Mouse (Mus musculus): ENCODE measurements at regions not wholly inside any gene's neighbourhood (a gene's known extent, or its start where the extent isn't known, plus 50 kb on each side); places are given as distances from the start of the nearest gene placed in this dataset.

GRCm38 (mm10) chr6:75539703-75540102 lies 957.9 kb downstream of the Gm9008 start:
- WGBS: 68% methylated on average over 3 of the region's 3 CpGs

More at GRCm38 (mm10) chr6:75539703-75540102, 957.9 kb downstream of the Gm9008 start:
- H3K27me3 ChIP-seq (ENCODE audit: insufficient read depth, low read length): no peaks in the 10 kb centered on the region
- H3K36me3 ChIP-seq (ENCODE audit: insufficient read depth, low read length): no peaks in the 10 kb centered on the region
- H3K4me2 ChIP-seq (ENCODE audit: low read depth, low read length): no peak overlapping the region
- H3K4me3 ChIP-seq (ENCODE audit: low read length): no peak overlapping the region
- no peak overlapping the region for H3K27ac ChIP-seq
- DNase-seq (ENCODE audit: low spot score) (no peak), ATAC-seq (no peak)
- no peaks in the 10 kb centered on the region for H3K4me1 ChIP-seq (ENCODE audit: insufficient read depth, low read length)
- no peak overlapping the region for H3K9ac ChIP-seq (replicated peaks; ENCODE audit: low read length)
- no peak for TF ChIP-seq CTCF (IDR thresholded peaks at IDR 0.05; ENCODE audit: low read depth)
- H3K9me3 ChIP-seq (ENCODE audit: low read length): no peaks in the 10 kb centered on the region
